Mouse (Mus musculus) heart, adult 2 months (tissue): ENCODE measurements at regions not wholly inside any gene's neighbourhood (a gene's known extent, or its start where the extent isn't known, plus 50 kb on each side); places are given as distances from the start of the nearest gene placed in this dataset.

Experiments
- DNase-seq, 2 experiments: peaks; one replicate each; pipeline ENCODE4 v3.0.0; 2021
- H3K27ac ChIP-seq: fragments of 200-600 bp; 2 replicates; pipeline ENCODE4 v1.8.1; 2022
- H3K27me3 ChIP-seq: fragments of 200-500 bp; 2 replicates; pipeline ENCODE4 v1.6.1; 2012; ENCODE audit warnings: mild to moderate bottlenecking, low read length, inconsistent platforms, mixed read lengths; ENCODE audit not compliant: control insufficient read depth, insufficient read depth
- H3K36me3 ChIP-seq: fragments of 200-500 bp; 2 replicates; pipeline ENCODE4 v1.6.1; 2012; ENCODE audit warnings: low read length, inconsistent platforms; ENCODE audit not compliant: control insufficient read depth, insufficient read depth
- H3K4me1 ChIP-seq: fragments of 200-500 bp; 2 replicates; pipeline ENCODE4 v1.6.1; 2011; ENCODE audit warnings: low read length; ENCODE audit not compliant: control insufficient read depth, insufficient read depth
- H3K4me3 ChIP-seq: fragments of 200-600 bp; 2 replicates; pipeline ENCODE4 v1.8.1; 2022
- H3K79me2 ChIP-seq: fragments of 200-500 bp; replicated peaks from 2 replicates; pipeline ENCODE4 v1.6.1; 2012; ENCODE audit warnings: mild to moderate bottlenecking, inconsistent platforms, low read length, moderate library complexity, mixed read lengths; ENCODE audit not compliant: control insufficient read depth, insufficient read depth
- H3K9ac ChIP-seq: fragments of 200-500 bp; 2 replicates; pipeline ENCODE4 v1.6.1; 2012; ENCODE audit warnings: low read depth, mild to moderate bottlenecking, control low read depth, inconsistent platforms, low read length, mixed read lengths
- CTCF ChIP-seq: fragments of 200-600 bp; IDR thresholded peaks from 2 replicates; pipeline ENCODE4 v1.8.1; 2022; ENCODE audit warnings: antibody characterized with exemption, mild to moderate bottlenecking, moderate library complexity
- EP300 ChIP-seq: fragments of 200-500 bp; IDR thresholded peaks from 2 replicates; pipeline ENCODE4 v1.6.1; 2011; ENCODE audit warnings: low read depth, low read length, control low read depth; ENCODE audit not compliant: insufficient read depth
- POLR2A ChIP-seq: fragments of 200-500 bp; IDR thresholded peaks from 2 replicates; pipeline ENCODE4 v1.6.1; 2011; ENCODE audit warnings: mild to moderate bottlenecking, low read depth, low read length, control low read depth; ENCODE audit not compliant: insufficient read depth
- WGBS: fragments of 180-500 bp; shearing (Covaris S2); methylation state at CpG from one replicate; pipeline ENCODE4 v1.1.7; 2018; 5-methylcytosine and 5-hydroxymethylcytosine counted together
- intact Hi-C: fragments of 180-260 bp; cut with DNase I; formaldehyde crosslinking; loops from one replicate; pipeline ENCODE4 v1.15.1; 2025

- H3K79me2 ChIP-seq, result no peaks in the 10 kb centered on the region
- no peak for DNase-seq
- whole genome bisulfite sequencing, result 69% methylated on average over 8 of the region's 8 CpGs
- no peak overlapping the region for H3K4me3 ChIP-seq
- TF ChIP-seq CTCF (no peak), POLR2A (no peak), EP300 (no peak)
- no peak overlapping the region for H3K9ac ChIP-seq
- no peaks in the 10 kb centered on the region for H3K27me3 ChIP-seq
- no peaks in the 10 kb centered on the region for H3K36me3 ChIP-seq
- intact Hi-C loops, result no loop called here
- H3K27ac ChIP-seq, result no peak overlapping the region
- H3K4me1 ChIP-seq, result no peaks in the 10 kb centered on the region
Measured at GRCm38 (mm10) chr12:106140671-106141070, 130.6 kb downstream of the Vrk1 start.

GRCm38 (mm10) chr12:106143548-106143947, 133.5 kb downstream of the Vrk1 start:
- no peaks in the 10 kb centered on the region for H3K79me2 ChIP-seq
- no peak overlapping the region for H3K4me3 ChIP-seq
- intact Hi-C loops, result no loop called here
- DNase-seq, result no peak
- no peaks in the 10 kb centered on the region for H3K36me3 ChIP-seq
- H3K9ac ChIP-seq, result no peak overlapping the region
- H3K27me3 ChIP-seq, result no peaks in the 10 kb centered on the region
- 71% methylated on average over 3 of the region's 3 CpGs for WGBS
- no peak overlapping the region for H3K27ac ChIP-seq
- TF ChIP-seq POLR2A (no peak), CTCF (no peak), EP300 (no peak)
- H3K4me1 ChIP-seq, result no peaks in the 10 kb centered on the region

- no peak for TF ChIP-seq POLR2A
- TF ChIP-seq EP300, result no peak
- no peak for TF ChIP-seq CTCF
- 70% methylated on average over 6 of the region's 6 CpGs for WGBS
- H3K4me1 ChIP-seq, result no peaks in the 10 kb centered on the region
- no peaks in the 10 kb centered on the region for H3K79me2 ChIP-seq
- H3K4me3 ChIP-seq, result no peak overlapping the region
- no peak overlapping the region for H3K27ac ChIP-seq
- no peak for DNase-seq
- intact Hi-C loops, result no loop called here
- H3K27me3 ChIP-seq, result no peaks in the 10 kb centered on the region
- H3K36me3 ChIP-seq, result no peaks in the 10 kb centered on the region
- no peak overlapping the region for H3K9ac ChIP-seq
Measured at GRCm38 (mm10) chr12:106156837-106157236, 146.8 kb downstream of the Vrk1 start.

- intact Hi-C loops, result no loop called here
Measured at GRCm38 (mm10) chr12:106157827-106158226, 147.8 kb downstream of the Vrk1 start.

GRCm38 (mm10) chr12:106158620-106159019, 148.6 kb downstream of the Vrk1 start:
- intact Hi-C loops, result no loop called here
- H3K79me2 ChIP-seq, result no peaks in the 10 kb centered on the region
- no peak for TF ChIP-seq POLR2A
- TF ChIP-seq CTCF, result no peak
- no peak for TF ChIP-seq EP300
- no peaks in the 10 kb centered on the region for H3K27me3 ChIP-seq
- WGBS, result 63% methylated on average over 14 of the region's 14 CpGs
- no peak overlapping the region for H3K4me3 ChIP-seq
- no peak overlapping the region for H3K27ac ChIP-seq
- no peaks in the 10 kb centered on the region for H3K4me1 ChIP-seq
- no peaks in the 10 kb centered on the region for H3K36me3 ChIP-seq
- peak in 1 of 2 experiments; percentile 17 for DNase-seq
- H3K9ac ChIP-seq, result no peak overlapping the region

More at GRCm38 (mm10) chr12:106157827-106158226, 147.8 kb downstream of the Vrk1 start:
- H3K4me3 ChIP-seq, result no peak overlapping the region
- no peak for DNase-seq
- TF ChIP-seq CTCF (no peak), POLR2A (no peak), EP300 (no peak)
- no peaks in the 10 kb centered on the region for H3K27me3 ChIP-seq
- no peaks in the 10 kb centered on the region for H3K36me3 ChIP-seq
- H3K27ac ChIP-seq, result no peak overlapping the region
- no peaks in the 10 kb centered on the region for H3K4me1 ChIP-seq
- no peak overlapping the region for H3K9ac ChIP-seq
- no peaks in the 10 kb centered on the region for H3K79me2 ChIP-seq
- WGBS, result 43% methylated on average over 4 of the region's 4 CpGs

GRCm38 (mm10) chr12:106171301-106171700, 161.3 kb downstream of the Vrk1 start:
- no peak for DNase-seq
- H3K9ac ChIP-seq, result no peak overlapping the region
- no peaks in the 10 kb centered on the region for H3K4me1 ChIP-seq
- TF ChIP-seq CTCF (no peak), EP300 (no peak), POLR2A (no peak)
- WGBS, result 60% methylated on average over 5 of the region's 5 CpGs
- H3K4me3 ChIP-seq, result no peak overlapping the region
- H3K36me3 ChIP-seq, result no peaks in the 10 kb centered on the region
- intact Hi-C loops, result no loop called here
- no peak overlapping the region for H3K27ac ChIP-seq
- no peaks in the 10 kb centered on the region for H3K79me2 ChIP-seq
- H3K27me3 ChIP-seq, result peaks cover 5% of the 10 kb centered on the region
